Mouse (Mus musculus) lung, adult 18-20 months (tissue): ENCODE data around the gene Scarf1.

Experiments used
- DNase-seq, 2 experiments: peaks; one replicate each; pipeline ENCODE4 v3.0.0; 2022; ENCODE audit warnings: mixed read lengths in 2 of 2

The Scarf1 gene

GRCm38 (mm10) chr11:75512301-75513018 lies 880 bp upstream of the Scarf1 start:
- DNase-seq, result no peak

GRCm38 (mm10) chr11:75515186-75515585 lies 1.8 kb downstream of the Scarf1 start:
- DNase-seq, result no peak

GRCm38 (mm10) chr11:75519834-75520633 lies 6.7 kb downstream of the Scarf1 start:
- no peak for DNase-seq

- peak; percentile 40 to 70 for DNase-seq
Measured at GRCm38 (mm10) chr11:75521609-75522008, 8.3 kb downstream of the Scarf1 start.

GRCm38 (mm10) chr11:75522793-75523192 lies 9.5 kb downstream of the Scarf1 start:
- no peak for DNase-seq

- no peak for DNase-seq
Measured at GRCm38 (mm10) chr11:75525531-75526125, 12.3 kb downstream of the Scarf1 start.

- no peak for DNase-seq
Measured at GRCm38 (mm10) chr11:75526943-75527342, 13.6 kb downstream of the Scarf1 start.

GRCm38 (mm10) chr11:75529771-75530170 lies 16.4 kb downstream of the Scarf1 start:
- DNase-seq, result no peak

- DNase-seq, result peak; percentile 92 to 96
Measured at GRCm38 (mm10) chr11:75530325-75530724, 17.0 kb downstream of the Scarf1 start.

- DNase-seq, result no peak
Measured at GRCm38 (mm10) chr11:75530845-75531373, 17.6 kb downstream of the Scarf1 start.

- peak; percentile 95 to 96 for DNase-seq
Measured at GRCm38 (mm10) chr11:75531469-75532242, 18.3 kb downstream of the Scarf1 start, which contains the start of gene Slc43a2. Gene Slc43a2, plus strand, starts transcription at chr11:75531694.

GRCm38 (mm10) chr11:75532340-75533277 lies 19.3 kb downstream of the Scarf1 start:
- DNase-seq, result no peak

- DNase-seq, result no peak
Measured at GRCm38 (mm10) chr11:75533314-75534015, 20.1 kb downstream of the Scarf1 start.

GRCm38 (mm10) chr11:75534286-75535033 lies 21.1 kb downstream of the Scarf1 start:
- no peak for DNase-seq

- DNase-seq, result no peak
Measured at GRCm38 (mm10) chr11:75535106-75535795, 21.9 kb downstream of the Scarf1 start.

GRCm38 (mm10) chr11:75536255-75537024 lies 23.1 kb downstream of the Scarf1 start:
- no peak for DNase-seq

- DNase-seq, result no peak
Measured at GRCm38 (mm10) chr11:75537025-75537414, 23.7 kb downstream of the Scarf1 start.

- DNase-seq, result no peak
Measured at GRCm38 (mm10) chr11:75537491-75538183, 24.3 kb downstream of the Scarf1 start.
